Mouse (Mus musculus) G1E (cell line): ENCODE results near the gene Bcl2l2.

Source experiments
- CTCF ChIP-seq: IDR thresholded peaks from 2 replicates; pipeline ENCODE4 v1.5.1; 2012; ENCODE audit warnings: low read depth, low read length, inconsistent platforms, mixed read lengths
- GATA1 ChIP-seq: IDR thresholded peaks from 2 replicates; pipeline ENCODE4 v1.6.1; 2012; ENCODE audit warnings: borderline replicate concordance, low read length, inconsistent platforms, mixed read lengths

- no peak for TF ChIP-seq CTCF
- TF ChIP-seq GATA1, result no peak
Measured at GRCm38 (mm10) chr14:54930431-54930830, 47.3 kb downstream of the Bcl2l2 start.
